Comparison of ENCODE assay signal across 10 mouse cellular contexts in the genomic region with DNA sequence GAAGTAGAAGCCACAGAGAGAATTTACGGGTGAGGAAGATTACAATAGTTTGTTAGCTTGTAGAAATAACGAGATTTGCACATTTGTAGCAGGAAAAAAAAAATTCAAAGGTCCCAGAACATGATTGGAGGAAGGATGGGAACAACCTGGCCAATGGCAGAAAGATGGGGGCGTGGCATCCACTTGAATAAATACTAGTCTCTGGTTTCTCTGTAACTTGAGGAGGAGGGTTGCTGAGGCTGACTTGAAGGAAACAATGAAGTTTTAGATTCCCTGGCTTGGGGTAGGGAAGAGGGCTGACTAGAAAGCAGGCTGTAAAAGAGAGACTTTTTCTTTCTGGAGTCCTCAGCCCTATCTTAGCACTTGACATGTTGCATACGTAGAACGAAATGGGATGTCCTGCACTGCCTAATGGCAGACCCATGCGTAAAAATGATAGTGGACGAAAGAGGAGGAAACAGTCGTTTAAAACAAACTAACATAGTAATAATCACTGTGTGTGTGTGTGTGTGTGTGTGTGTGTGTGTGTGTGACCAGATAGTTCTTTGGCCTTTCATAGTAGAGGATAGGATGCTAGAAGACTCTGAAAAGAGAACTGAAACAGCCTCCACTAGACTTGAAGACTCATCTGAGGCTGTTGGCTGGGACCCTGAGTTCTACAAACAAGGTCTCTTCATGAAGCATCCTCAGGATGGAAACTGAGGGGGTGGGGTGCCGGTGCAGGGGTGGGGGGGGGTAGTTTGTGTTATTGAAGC.
A peak's percentile ranks its signal among the peaks of the same experiment; 100 is the strongest.
DNase-seq lines count a peak whose midpoint lies in the region; ATAC-seq and TF ChIP-seq lines count a peak whose summit lies in the region.
"Had no signal": no experiment of that assay in that cellular context is flagged by ENCODE, and none has a peak within 500 bp of the region (broad histone marks: within the 10 kb centered on the region; RNA-seq: fewer than 3 reads in every experiment).

No protein-coding gene starts in this region.

- H3K27ac ChIP-seq in heart, postnatal 0 days (ENCODE audit: low read depth), result no peak overlapping the region
- H3K27ac ChIP-seq in midbrain, embryonic 12.5 days (replicated peaks), result no peak overlapping the region
- H3K27ac ChIP-seq in midbrain, embryonic 14.5 days (replicated peaks; ENCODE audit: low read depth, low read length), result no peak overlapping the region
- H3K27ac ChIP-seq: macrophage had no signal

- ATAC-seq in heart, postnatal 0 days (ENCODE audit: insufficient read depth, low read depth), result no peak
- ATAC-seq in midbrain, embryonic 12.5 days (ENCODE audit: low FRiP score, low read depth), result peak; percentile 32; the same call in 1 of the 2 replicates
- no peak for ATAC-seq in midbrain, embryonic 14.5 days (ENCODE audit: low FRiP score, low TSS enrichment)

- TF ChIP-seq EP300 in heart, postnatal 0 days (IDR thresholded peaks at IDR 0.05; ENCODE audit: low read depth), result no peak

- no peaks in the 10 kb centered on the region for H3K36me3 ChIP-seq in heart, postnatal 0 days (replicated peaks; ENCODE audit: control insufficient read depth, insufficient read depth, low read length)
- no peaks in the 10 kb centered on the region for H3K36me3 ChIP-seq in midbrain, embryonic 12.5 days
- H3K36me3 ChIP-seq in midbrain, embryonic 14.5 days (ENCODE audit: control insufficient read depth, insufficient read depth, low read length), result no peaks in the 10 kb centered on the region

- no peak overlapping the region for H3K4me3 ChIP-seq in heart, postnatal 0 days (ENCODE audit: low read depth, low read length)
- no peak overlapping the region for H3K4me3 ChIP-seq in midbrain, embryonic 12.5 days
- no peak overlapping the region for H3K4me3 ChIP-seq in midbrain, embryonic 14.5 days (replicated peaks; ENCODE audit: low read depth, low read length)

- no peak overlapping the region for H3K9ac ChIP-seq in heart, postnatal 0 days (replicated peaks; ENCODE audit: low read depth, low read length)
- no peak overlapping the region for H3K9ac ChIP-seq in midbrain, embryonic 12.5 days (replicated peaks)
- no peak overlapping the region for H3K9ac ChIP-seq in midbrain, embryonic 14.5 days (replicated peaks; ENCODE audit: low read length)

- 57% methylated on average over 9 of the region's 9 CpGs for WGBS in heart, postnatal 0 days
- 65% methylated on average over 9 of the region's 9 CpGs for WGBS in midbrain, embryonic 12.5 days
- WGBS in midbrain, embryonic 14.5 days, result 72% methylated on average over 9 of the region's 9 CpGs

- no peaks in the 10 kb centered on the region; the same call in 1 of the 2 replicates for H3K4me1 ChIP-seq in heart, postnatal 0 days (ENCODE audit: control insufficient read depth, insufficient read depth)
- peaks cover 3% of the 10 kb centered on the region; the same call in 1 of the 2 replicates for H3K4me1 ChIP-seq in midbrain, embryonic 12.5 days
- no peaks in the 10 kb centered on the region; the same call in 1 of the 2 replicates for H3K4me1 ChIP-seq in midbrain, embryonic 14.5 days (ENCODE audit: control insufficient read depth, insufficient read depth, low read length)

- no peaks in the 10 kb centered on the region for H3K9me3 ChIP-seq in heart, postnatal 0 days (replicated peaks; ENCODE audit: control insufficient read depth, low read length)
- H3K9me3 ChIP-seq in midbrain, embryonic 12.5 days, result no peaks in the 10 kb centered on the region
- H3K9me3 ChIP-seq in midbrain, embryonic 14.5 days (ENCODE audit: control insufficient read depth, low read length), result no peaks in the 10 kb centered on the region

- no peak for TF ChIP-seq CTCF in heart, postnatal 0 days (IDR thresholded peaks at IDR 0.05; ENCODE audit: low read depth)

- DNase-seq in heart, postnatal 0 days (ENCODE audit: low spot score), result peak; percentile 18
- DNase-seq in heart, adult 18-20 months, result no peak
- no peak for DNase-seq in midbrain, embryonic 14.5 days
- DNase-seq in embryo, embryonic 9.5 days (ENCODE audit: extremely low spot score), result peak; percentile 43
- peak; percentile 63 for DNase-seq in mesoderm, embryonic 11.5 days (ENCODE audit: low read depth, low spot score)
- DNase-seq in spleen, postnatal 4 days (ENCODE audit: low spot score in 2 of 2), result no peak
- no peak for DNase-seq in spleen, postnatal 36 days (ENCODE audit: low spot score in 2 of 2)
- DNase-seq: gastrocnemius, postnatal 14 days had no signal

- no peaks in the 10 kb centered on the region for H3K27me3 ChIP-seq in heart, postnatal 0 days (ENCODE audit: control insufficient read depth, insufficient read depth, low read length)
- no peaks in the 10 kb centered on the region for H3K27me3 ChIP-seq in midbrain, embryonic 12.5 days
- H3K27me3 ChIP-seq in midbrain, embryonic 14.5 days (ENCODE audit: control insufficient read depth, insufficient read depth, low read length), result no peaks in the 10 kb centered on the region

- no peak overlapping the region for H3K4me2 ChIP-seq in heart, postnatal 0 days (ENCODE audit: low read depth, low read length)
- H3K4me2 ChIP-seq in midbrain, embryonic 12.5 days (replicated peaks), result no peak overlapping the region
- no peak overlapping the region for H3K4me2 ChIP-seq in midbrain, embryonic 14.5 days (ENCODE audit: low read length)

Comparison
In these comparisons a context has a peak if more than half of its experiments do, and no peak if none do; other contexts are left out.
1. DNase-seq: peak in heart, postnatal 0 days (single experiment), embryo, embryonic 9.5 days (single experiment) and mesoderm, embryonic 11.5 days (single experiment); none in heart, adult 18-20 months (0 of 2), midbrain, embryonic 14.5 days (single experiment), spleen, postnatal 4 days (0 of 2) and spleen, postnatal 36 days (0 of 2).